Mouse (Mus musculus) liver, embryonic 15.5 days (tissue): ENCODE measurements around the gene Itga5. TPM values are rescaled to one million over a fixed set of nuclear protein-coding genes. Genes with fewer than 3 reads are reported as not detected.

ENCODE experiments used
- ATAC-seq: fragments of 200-750 bp; cut with Nextera tagmentation; 2 replicates; pipeline ENCODE4 v1.8.0; 2017; ENCODE audit warnings: moderate number of reproducible peaks, mild to moderate bottlenecking, moderate library complexity; ENCODE audit not compliant: insufficient read depth
- H3K27ac ChIP-seq: fragments of 300-500 bp; sonication (generic); replicated peaks from 2 replicates; pipeline ENCODE4 v1.5.1; 2015; ENCODE audit warnings: mild to moderate bottlenecking, inconsistent platforms
- H3K27me3 ChIP-seq: fragments of 300-500 bp; sonication (generic); 2 replicates; pipeline ENCODE4 v1.6.1; 2015; ENCODE audit warnings: mild to moderate bottlenecking, inconsistent platforms
- H3K36me3 ChIP-seq: fragments of 300-500 bp; sonication (generic); replicated peaks from 2 replicates; pipeline ENCODE4 v1.6.1; 2015; ENCODE audit warnings: moderate library complexity, mild to moderate bottlenecking, inconsistent platforms
- H3K4me1 ChIP-seq: fragments of 300-500 bp; sonication (generic); replicated peaks from 2 replicates; pipeline ENCODE4 v1.6.1; 2015; ENCODE audit warnings: inconsistent platforms
- H3K4me2 ChIP-seq: fragments of 300-500 bp; sonication (generic); 2 replicates; pipeline ENCODE4 v1.6.1; 2015; ENCODE audit warnings: moderate library complexity, mild to moderate bottlenecking, inconsistent platforms
- H3K4me3 ChIP-seq: fragments of 300-500 bp; sonication (generic); replicated peaks from 2 replicates; pipeline ENCODE4 v1.5.1; 2015; ENCODE audit warnings: mild to moderate bottlenecking, inconsistent platforms
- H3K9ac ChIP-seq: fragments of 300-500 bp; sonication (generic); 2 replicates; pipeline ENCODE4 v1.6.1; 2015; ENCODE audit warnings: moderate library complexity, mild to moderate bottlenecking, inconsistent platforms
- H3K9me3 ChIP-seq: fragments of 300-500 bp; sonication (generic); replicated peaks from 2 replicates; pipeline ENCODE4 v1.6.1; 2016; ENCODE audit warnings: inconsistent platforms
- WGBS: fragments of 180-500 bp; shearing (Covaris S2); methylation state at CpG from one replicate; pipeline ENCODE4 v1.1.7; 2015; ENCODE audit warnings: mixed read lengths; ENCODE audit not compliant: insufficient replicate concordance; 5-methylcytosine and 5-hydroxymethylcytosine counted together
- polyA plus RNA-seq: library from polyadenylated mRNA; unstranded; fragments of >200 nt; fragmentation: Nextera tagmentation; extraction: Ambion mirVana; gene quantifications from 2 replicates; pipeline ENCODE4 v1.2.1, GENCODE M21; 2015

The Itga5 gene
- polyA plus RNA-seq, 1 experiment from 2014 or later, result 15.9 TPM

- no peak for ATAC-seq
- Histone ChIP-seq H3K9ac (no peak overlapping the region), H3K27ac (no peak overlapping the region), H3K36me3 (no peaks in the 10 kb centered on the region), H3K4me1 (0 out of 2 replicates have a peak, but pooled peaks cover 4% of the 10 kb centered on the region), H3K27me3 (0 out of 2 replicates have a peak, but pooled peaks cover 4% of the 10 kb centered on the region), H3K4me3 (no peak overlapping the region), H3K9me3 (no peaks in the 10 kb centered on the region), H3K4me2 (no peak overlapping the region)
- 74% methylated on average over 8 of the region's 8 CpGs for WGBS
Observed at GRCm38 (mm10) chr15:103376837-103377269, 10.3 kb upstream of the Itga5 start.

DNA sequence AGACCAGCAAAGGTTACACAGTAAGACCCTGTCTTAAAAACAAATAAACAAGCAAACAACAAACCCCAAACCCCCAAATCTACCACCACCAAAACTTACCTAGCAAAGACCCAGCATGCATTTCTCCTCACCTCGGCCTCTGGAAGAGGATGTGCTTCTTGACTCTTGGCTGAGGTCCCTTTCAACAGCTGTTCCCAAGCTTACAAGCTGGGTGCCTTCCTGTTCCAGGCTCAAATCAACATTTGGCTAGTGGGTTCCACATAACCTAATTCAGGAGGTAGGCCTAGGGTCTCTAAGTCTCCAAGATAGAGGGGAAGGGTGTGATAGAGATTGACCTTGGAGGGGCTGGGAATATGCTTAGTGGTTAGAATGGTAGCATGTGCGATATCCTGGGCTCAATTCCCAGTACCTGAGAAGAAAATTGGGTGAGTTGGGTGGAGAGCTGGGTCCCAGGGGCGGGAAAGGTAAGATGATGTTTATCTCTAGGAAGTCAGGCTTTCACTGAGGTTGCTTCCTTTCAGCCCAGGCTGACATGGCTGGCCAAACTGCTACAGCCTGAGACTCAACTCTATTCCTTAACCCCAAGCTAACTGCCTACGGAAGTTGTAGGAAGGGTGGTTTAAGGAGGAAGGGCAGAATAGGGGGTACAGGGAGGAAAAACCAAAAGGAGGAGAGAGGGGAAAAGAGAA, 8.7 kb upstream of the Itga5 start:
- 0 out of 2 replicates have a peak, but pooled peaks cover 4% of the 10 kb centered on the region for H3K4me1 ChIP-seq
- H3K27ac ChIP-seq, result no peak overlapping the region
- 52% methylated on average over 4 of the region's 4 CpGs for WGBS

DNA sequence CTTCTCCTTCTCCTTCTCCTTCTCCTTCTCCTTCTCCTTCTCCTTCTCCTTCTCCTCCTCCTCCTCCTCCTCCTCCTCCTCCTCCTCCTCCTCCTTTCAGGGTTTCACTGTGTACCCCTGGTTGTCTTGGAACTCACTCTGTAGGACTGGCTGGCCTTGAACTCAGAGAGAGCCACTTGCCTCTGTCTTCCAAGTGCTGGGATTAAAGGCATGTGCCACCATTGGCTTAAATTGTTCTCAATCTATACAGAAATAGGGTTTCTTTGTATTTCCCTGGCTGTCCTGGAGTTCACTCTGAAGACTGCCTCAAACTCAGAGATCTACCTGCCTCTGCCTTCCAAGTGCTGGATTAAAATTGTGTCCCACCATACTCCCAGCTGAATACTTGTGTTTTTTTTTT, 5.9 kb upstream of the Itga5 start:
- H3K9me3 ChIP-seq, result no peaks in the 10 kb centered on the region
- H3K36me3 ChIP-seq, result no peaks in the 10 kb centered on the region
- no peak for ATAC-seq
- no peak overlapping the region for H3K9ac ChIP-seq
- no peak overlapping the region for H3K4me2 ChIP-seq
- H3K27ac ChIP-seq, result no peak overlapping the region
- no peak overlapping the region for H3K4me3 ChIP-seq
- no peaks in the 10 kb centered on the region for H3K4me1 ChIP-seq
- H3K27me3 ChIP-seq, result peaks cover 11% of the 10 kb centered on the region

More for the DNA sequence above, 8.7 kb upstream of the Itga5 start:
- no peak for ATAC-seq
- Histone ChIP-seq H3K9ac (no peak overlapping the region), H3K36me3 (no peaks in the 10 kb centered on the region), H3K9me3 (no peaks in the 10 kb centered on the region), H3K27me3 (0 out of 2 replicates have a peak, but pooled peaks cover 4% of the 10 kb centered on the region), H3K4me2 (no peak overlapping the region), H3K4me3 (no peak overlapping the region)

GRCm38 (mm10) chr15:103371741-103372140, 5.2 kb upstream of the Itga5 start:
- no peak overlapping the region for H3K27ac ChIP-seq
- WGBS, result 62% methylated on average over 1 of the region's 1 CpGs
- H3K4me2 ChIP-seq, result no peak overlapping the region
- no peaks in the 10 kb centered on the region for H3K36me3 ChIP-seq
- H3K9ac ChIP-seq, result no peak overlapping the region
- no peaks in the 10 kb centered on the region for H3K9me3 ChIP-seq
- H3K27me3 ChIP-seq, result peaks cover 15% of the 10 kb centered on the region
- peaks cover 4% of the 10 kb centered on the region for H3K4me1 ChIP-seq
- no peak overlapping the region for H3K4me3 ChIP-seq
- no peak for ATAC-seq

DNA sequence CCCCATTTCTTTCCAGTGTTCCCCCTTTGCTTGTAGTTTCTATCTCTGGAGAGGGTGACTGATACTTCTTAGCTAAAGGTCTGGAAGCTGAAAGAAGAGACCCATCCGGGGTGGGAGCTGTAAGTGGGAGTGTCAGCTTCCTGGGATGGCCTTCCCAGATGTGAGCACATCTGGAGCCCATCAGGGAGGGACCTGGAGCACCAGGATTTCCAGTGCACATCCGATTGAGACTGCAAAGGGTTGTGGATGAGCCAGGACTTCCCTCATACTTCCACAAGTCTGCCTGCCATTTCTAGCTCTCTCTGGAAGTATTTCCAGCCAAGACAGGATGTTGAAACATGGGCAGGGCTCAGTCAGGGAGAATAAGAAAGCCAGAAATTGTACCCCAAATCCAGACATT, 4.6 kb upstream of the Itga5 start:
- WGBS, result 31% methylated on average over 2 of the region's 2 CpGs
- no peak overlapping the region for H3K27ac ChIP-seq

GRCm38 (mm10) chr15:103370462-103370861, 3.9 kb upstream of the Itga5 start:
- Histone ChIP-seq H3K27ac (no peak overlapping the region), H3K4me3 (no peak overlapping the region), H3K27me3 (peaks cover 25% of the 10 kb centered on the region), H3K4me1 (peaks cover 16% of the 10 kb centered on the region), H3K9me3 (no peaks in the 10 kb centered on the region), H3K36me3 (no peaks in the 10 kb centered on the region), H3K4me2 (no peak overlapping the region), H3K9ac (no peak overlapping the region)
- 9% methylated on average over 4 of the region's 4 CpGs for WGBS
- ATAC-seq, result no peak

More for the DNA sequence above, 4.6 kb upstream of the Itga5 start:
- no peaks in the 10 kb centered on the region for H3K9me3 ChIP-seq
- H3K9ac ChIP-seq, result no peak overlapping the region
- peaks cover 9% of the 10 kb centered on the region for H3K4me1 ChIP-seq
- no peaks in the 10 kb centered on the region for H3K36me3 ChIP-seq
- no peak overlapping the region for H3K4me3 ChIP-seq
- H3K27me3 ChIP-seq, result peaks cover 19% of the 10 kb centered on the region
- H3K4me2 ChIP-seq, result no peak overlapping the region
- ATAC-seq, result no peak

- Histone ChIP-seq H3K4me1 (peaks cover 29% of the 10 kb centered on the region), H3K27me3 (peaks cover 25% of the 10 kb centered on the region), H3K27ac (no peak overlapping the region), H3K36me3 (no peaks in the 10 kb centered on the region), H3K4me2 (no peak overlapping the region), H3K4me3 (no peak overlapping the region), H3K9me3 (no peaks in the 10 kb centered on the region), H3K9ac (no peak overlapping the region)
- WGBS, result 52% methylated on average over 1 of the region's 1 CpGs
- ATAC-seq, result no peak
Observed at GRCm38 (mm10) chr15:103369123-103369522, 2.6 kb upstream of the Itga5 start.

DNA sequence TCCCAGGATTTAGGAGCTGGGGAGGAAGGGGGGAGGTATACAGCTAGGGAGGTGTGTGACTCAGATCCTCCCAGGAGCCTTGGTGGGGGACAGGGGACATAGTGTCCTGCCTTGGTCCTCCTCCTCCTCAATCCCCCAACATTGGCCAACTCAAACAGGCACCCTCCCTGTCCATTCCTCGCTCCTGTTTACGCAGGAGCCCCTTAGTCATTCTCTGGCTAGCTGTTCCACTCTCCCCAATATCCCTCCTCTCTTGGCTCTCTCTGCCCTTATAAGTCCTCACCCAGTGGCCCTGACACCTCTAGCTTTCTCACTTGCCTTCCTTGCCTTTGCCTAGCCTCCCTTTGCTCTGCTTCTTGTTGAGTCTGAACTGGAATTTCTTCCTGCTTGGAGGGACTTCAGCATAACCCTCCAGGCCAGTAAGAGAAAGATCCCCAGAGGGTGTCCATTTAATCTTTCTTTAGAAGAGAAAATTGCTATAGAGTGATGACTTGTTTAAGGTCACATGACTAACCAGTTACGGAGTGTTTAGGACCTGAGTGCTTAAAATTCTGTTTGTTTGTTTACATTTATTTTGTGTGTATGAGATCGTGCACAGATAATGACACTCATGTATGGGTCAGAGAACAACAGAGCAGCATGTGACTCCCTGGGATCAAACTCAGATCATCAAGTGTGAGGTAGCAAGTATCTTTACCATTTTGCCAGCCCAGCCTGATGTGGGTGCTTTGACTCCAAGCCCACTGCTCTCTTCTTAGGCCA, 1.8 kb upstream of the Itga5 start:
- H3K4me3 ChIP-seq, result no peak overlapping the region
- no peak overlapping the region for H3K4me2 ChIP-seq
- 67% methylated on average over 4 of the region's 4 CpGs for WGBS
- peaks cover 25% of the 10 kb centered on the region for H3K27me3 ChIP-seq
- H3K36me3 ChIP-seq, result no peaks in the 10 kb centered on the region
- H3K9ac ChIP-seq, result no peak overlapping the region
- no peak overlapping the region for H3K27ac ChIP-seq
- no peak for ATAC-seq
- no peaks in the 10 kb centered on the region for H3K9me3 ChIP-seq
- H3K4me1 ChIP-seq, result peaks cover 34% of the 10 kb centered on the region

GRCm38 (mm10) chr15:103365471-103366375, 840 bp downstream of the Itga5 start:
- no peak for ATAC-seq
- peaks cover 55% of the 10 kb centered on the region for H3K4me1 ChIP-seq
- under 1% methylated on average over 51 of the region's 51 CpGs for WGBS

DNA sequence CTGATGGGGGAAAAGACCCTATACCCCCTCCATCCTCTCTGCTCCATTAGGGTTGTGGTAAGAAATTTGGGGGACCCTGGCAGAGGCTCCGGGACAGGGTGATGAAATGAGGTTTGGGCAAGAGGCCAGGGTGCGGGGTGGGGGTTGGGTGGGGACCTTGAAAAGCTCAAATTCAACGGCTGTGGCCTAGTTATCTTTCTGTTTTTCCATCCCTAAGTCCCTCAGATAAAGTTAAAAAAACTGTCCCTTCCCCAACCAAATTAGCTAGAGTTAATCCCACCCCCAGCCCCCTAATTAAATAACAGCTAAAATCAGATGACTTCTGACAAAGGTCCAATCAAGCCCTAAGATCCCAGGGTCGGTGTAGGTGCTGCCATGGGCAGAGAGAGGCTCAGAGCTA, 1.8 kb downstream of the Itga5 start:
- Histone ChIP-seq H3K27me3 (peaks cover 25% of the 10 kb centered on the region), H3K36me3 (no peaks in the 10 kb centered on the region), H3K9me3 (no peaks in the 10 kb centered on the region), H3K4me1 (peaks cover 61% of the 10 kb centered on the region), H3K4me2 (peak overlapping the region; percentile 90), H3K9ac (peak overlapping the region; percentile 75; the same call in 1 of the 2 replicates), H3K4me3 (peak overlapping the region; percentile 71), H3K27ac (peak overlapping the region; percentile 83)
- WGBS, result 3% methylated on average over 4 of the region's 4 CpGs
- no peak for ATAC-seq

More at GRCm38 (mm10) chr15:103365471-103366375, 840 bp downstream of the Itga5 start:
- no peaks in the 10 kb centered on the region for H3K36me3 ChIP-seq
- peak overlapping the region; percentile 71 for H3K4me3 ChIP-seq
- peak overlapping the region; percentile 83 for H3K27ac ChIP-seq
- H3K27me3 ChIP-seq, result peaks cover 25% of the 10 kb centered on the region
- peak overlapping the region; percentile 75 for H3K9ac ChIP-seq
- peak overlapping the region; percentile 90 for H3K4me2 ChIP-seq
- H3K9me3 ChIP-seq, result no peaks in the 10 kb centered on the region
